Mouse (Mus musculus): ENCODE results near the gene Ctdspl.

Ctdspl gene

GRCm38 (mm10) chr9:118991750-118992585 is 65.7 kb downstream of the Ctdspl start:
- DNase-seq, result no peak

- DNase-seq, result no peak
These were observed 66.3 kb downstream of the Ctdspl start for GRCm38 (mm10) chr9:118992586-118992955.

GRCm38 (mm10) chr9:118994524-118995227 is 68.4 kb downstream of the Ctdspl start:
- no peak for DNase-seq

GRCm38 (mm10) chr9:118995539-118995938 is 69.3 kb downstream of the Ctdspl start:
- DNase-seq, result peak in 1 of 2 experiments; percentile 50

- DNase-seq, result no peak
These were observed 71.0 kb downstream of the Ctdspl start for GRCm38 (mm10) chr9:118997241-118997640.

GRCm38 (mm10) chr9:119000196-119000595 is 73.9 kb downstream of the Ctdspl start:
- DNase-seq, result no peak

- DNase-seq, result peak; percentile 61 to 76
These were observed 76.0 kb downstream of the Ctdspl start for GRCm38 (mm10) chr9:119002267-119002666.

GRCm38 (mm10) chr9:119003990-119004702 is 77.9 kb downstream of the Ctdspl start:
- DNase-seq, result no peak

- DNase-seq, result no peak
These were observed 78.4 kb downstream of the Ctdspl start for GRCm38 (mm10) chr9:119004703-119005076.

GRCm38 (mm10) chr9:119005303-119006029 is 79.2 kb downstream of the Ctdspl start:
- no peak for DNase-seq

- DNase-seq, result no peak
These were observed 81.0 kb downstream of the Ctdspl start for GRCm38 (mm10) chr9:119007266-119007665.

GRCm38 (mm10) chr9:119008871-119009270 is 82.6 kb downstream of the Ctdspl start:
- no peak for DNase-seq

GRCm38 (mm10) chr9:119010156-119010710 is 84.0 kb downstream of the Ctdspl start:
- no peak for DNase-seq

- no peak for DNase-seq
These were observed 90.7 kb downstream of the Ctdspl start for GRCm38 (mm10) chr9:119016785-119017507.

- peak in 1 of 2 experiments; percentile 57 for DNase-seq
These were observed 95.5 kb downstream of the Ctdspl start for GRCm38 (mm10) chr9:119021731-119022130.

- peak; percentile 47 to 62 for DNase-seq
These were observed 99.0 kb downstream of the Ctdspl start for GRCm38 (mm10) chr9:119025263-119025662.

- peak; percentile 52 to 67 for DNase-seq
These were observed 99.6 kb downstream of the Ctdspl start for GRCm38 (mm10) chr9:119025832-119026331.

- no peak for DNase-seq
These were observed 101.1 kb downstream of the Ctdspl start for GRCm38 (mm10) chr9:119027337-119027736.

- no peak for DNase-seq
These were observed 102.3 kb downstream of the Ctdspl start for GRCm38 (mm10) chr9:119028226-119029195.

- peak; percentile 83 to 86 for DNase-seq
These were observed 103.3 kb downstream of the Ctdspl start for GRCm38 (mm10) chr9:119029568-119029967.
